Mouse (Mus musculus) liver, embryonic 11.5 days (tissue): Measurements from ENCODE around the gene Lgr6. TPM values are rescaled to one million over a fixed set of nuclear protein-coding genes. Genes with fewer than 3 reads are reported as not detected.

Experiments
- ATAC-seq: fragments of 200-750 bp; cut with Nextera tagmentation; replicated peaks from 2 replicates; pipeline ENCODE4 v1.8.0; 2017; ENCODE audit warnings: moderate number of reproducible peaks, mild to moderate bottlenecking, moderate TSS enrichment, moderate library complexity; ENCODE audit not compliant: low FRiP score
- DNase-seq: peaks from one replicate; pipeline ENCODE4 v3.0.0-alpha.2; 2017; ENCODE audit warnings: low spot score
- H3K27ac ChIP-seq: fragments of 300-500 bp; sonication (generic); 2 replicates; pipeline ENCODE4 v1.5.1; 2014; ENCODE audit warnings: mild to moderate bottlenecking, low read depth, low read length, control low read depth
- H3K27me3 ChIP-seq: fragments of 300-500 bp; sonication (generic); replicated peaks from 2 replicates; pipeline ENCODE4 v1.6.1; 2014; ENCODE audit warnings: low read length, mixed read lengths; ENCODE audit not compliant: control insufficient read depth, insufficient read depth
- H3K36me3 ChIP-seq: fragments of 300-500 bp; sonication (generic); 2 replicates; pipeline ENCODE4 v1.6.1; 2014; ENCODE audit warnings: mild to moderate bottlenecking, low read length, moderate library complexity, mixed read lengths; ENCODE audit not compliant: control insufficient read depth, insufficient read depth
- H3K4me1 ChIP-seq: fragments of 300-500 bp; sonication (generic); replicated peaks from 2 replicates; pipeline ENCODE4 v1.6.1; 2014; ENCODE audit warnings: low read length, mixed read lengths; ENCODE audit not compliant: control insufficient read depth, insufficient read depth
- H3K4me2 ChIP-seq: fragments of 300-500 bp; sonication (generic); 2 replicates; pipeline ENCODE4 v1.6.1; 2014; ENCODE audit warnings: mild to moderate bottlenecking, control low read depth, moderate library complexity
- H3K4me3 ChIP-seq: fragments of 300-500 bp; sonication (generic); 2 replicates; pipeline ENCODE4 v1.5.1; 2014; ENCODE audit warnings: low read depth, low read length, control low read depth
- H3K9ac ChIP-seq: fragments of 300-500 bp; sonication (generic); 2 replicates; pipeline ENCODE4 v1.6.1; 2014; ENCODE audit warnings: low read depth, low read length, control low read depth
- H3K9me3 ChIP-seq: fragments of 300-500 bp; sonication (generic); 2 replicates; pipeline ENCODE4 v1.6.1; 2016; ENCODE audit warnings: low read length, inconsistent platforms, mixed read lengths; ENCODE audit not compliant: control insufficient read depth
- WGBS: fragments of 180-500 bp; shearing (Covaris S2); extraction: QIAGEN DNeasy Blood & Tissue Kit; methylation state at CpG from one replicate; pipeline ENCODE4 v1.1.7; 2014; 5-methylcytosine and 5-hydroxymethylcytosine counted together
- polyA plus RNA-seq: library from polyadenylated mRNA; unstranded; fragments of >200 nt; fragmentation: Nextera tagmentation; extraction: Ambion mirVana; gene quantifications from 2 replicates; pipeline ENCODE4 v1.2.1, GENCODE M21; 2014

The Lgr6 gene
- polyA plus RNA-seq, 1 experiment from 2014 or later: 0.48 TPM

DNA sequence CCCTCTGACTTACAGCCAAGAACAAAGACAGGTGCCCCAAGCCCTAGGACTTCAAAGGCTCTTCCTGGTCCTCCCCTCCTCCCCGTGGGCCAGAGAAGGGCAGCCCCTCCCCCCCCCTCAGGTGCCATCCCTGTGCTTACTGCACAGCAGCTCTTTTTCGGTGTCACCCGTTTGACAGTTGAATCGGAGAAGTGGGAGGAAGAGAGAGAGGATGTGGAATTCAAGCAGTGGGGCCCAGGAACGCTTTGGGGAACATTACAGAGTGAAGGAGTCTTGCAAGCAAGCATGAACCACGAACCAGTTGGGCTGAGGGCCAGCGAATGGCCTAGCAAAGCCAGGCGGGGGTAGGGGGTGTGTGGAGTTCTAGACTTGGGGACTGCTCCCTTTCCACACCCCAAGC is 26.5 kb upstream of the Lgr6 start:
- H3K4me2 ChIP-seq: peak overlapping the region; percentile 72
- no peaks in the 10 kb centered on the region for H3K9me3 ChIP-seq
- H3K9ac ChIP-seq: peak overlapping the region; percentile 60; the same call in 1 of the 2 replicates
- peak overlapping the region; percentile 86 for H3K27ac ChIP-seq
- peaks cover 11% of the 10 kb centered on the region; the same call in 1 of the 2 replicates for H3K27me3 ChIP-seq
- H3K4me3 ChIP-seq: 0 out of 2 replicates have a peak overlapping the region, but pooled peaks have one; percentile 7
- DNase-seq: no peak
- H3K4me1 ChIP-seq: peaks cover 36% of the 10 kb centered on the region
- ATAC-seq: no peak
- WGBS: 23% methylated on average over 8 of the region's 8 CpGs
- peaks cover 3% of the 10 kb centered on the region; the same call in 1 of the 2 replicates for H3K36me3 ChIP-seq

DNA sequence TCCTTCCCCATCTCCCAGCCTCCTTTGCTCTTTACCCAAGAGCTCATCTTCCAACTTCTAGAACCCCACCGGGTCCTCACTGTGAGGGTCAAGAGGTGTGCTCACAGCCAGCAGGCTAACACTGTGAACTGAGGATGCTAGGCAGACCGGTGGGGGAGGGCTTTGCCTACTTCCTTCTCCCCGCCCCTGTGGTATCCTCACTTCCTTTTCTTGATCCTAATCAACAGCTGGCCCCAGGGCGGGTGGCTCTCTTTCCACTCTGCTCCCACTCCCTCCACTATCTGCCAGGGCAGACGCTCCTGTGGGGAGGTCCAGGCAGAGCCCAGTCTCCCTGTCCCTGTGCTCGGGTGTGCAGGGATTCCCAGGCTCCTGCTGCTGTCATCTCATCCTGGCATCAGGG is 26.0 kb upstream of the Lgr6 start:
- peak overlapping the region; percentile 41; the same call in 1 of the 2 replicates for H3K9ac ChIP-seq
- H3K27me3 ChIP-seq: peaks cover 11% of the 10 kb centered on the region; the same call in 1 of the 2 replicates
- peak overlapping the region; percentile 86 for H3K27ac ChIP-seq
- 0 out of 2 replicates have a peak overlapping the region, but pooled peaks have one; percentile 7 for H3K4me3 ChIP-seq
- peaks cover 38% of the 10 kb centered on the region for H3K4me1 ChIP-seq
- H3K9me3 ChIP-seq: no peaks in the 10 kb centered on the region
- peaks cover 3% of the 10 kb centered on the region; the same call in 1 of the 2 replicates for H3K36me3 ChIP-seq
- 15% methylated on average over 6 of the region's 6 CpGs for WGBS
- peak; percentile 29 for ATAC-seq
- no peak for DNase-seq
- H3K4me2 ChIP-seq: peak overlapping the region; percentile 72

DNA sequence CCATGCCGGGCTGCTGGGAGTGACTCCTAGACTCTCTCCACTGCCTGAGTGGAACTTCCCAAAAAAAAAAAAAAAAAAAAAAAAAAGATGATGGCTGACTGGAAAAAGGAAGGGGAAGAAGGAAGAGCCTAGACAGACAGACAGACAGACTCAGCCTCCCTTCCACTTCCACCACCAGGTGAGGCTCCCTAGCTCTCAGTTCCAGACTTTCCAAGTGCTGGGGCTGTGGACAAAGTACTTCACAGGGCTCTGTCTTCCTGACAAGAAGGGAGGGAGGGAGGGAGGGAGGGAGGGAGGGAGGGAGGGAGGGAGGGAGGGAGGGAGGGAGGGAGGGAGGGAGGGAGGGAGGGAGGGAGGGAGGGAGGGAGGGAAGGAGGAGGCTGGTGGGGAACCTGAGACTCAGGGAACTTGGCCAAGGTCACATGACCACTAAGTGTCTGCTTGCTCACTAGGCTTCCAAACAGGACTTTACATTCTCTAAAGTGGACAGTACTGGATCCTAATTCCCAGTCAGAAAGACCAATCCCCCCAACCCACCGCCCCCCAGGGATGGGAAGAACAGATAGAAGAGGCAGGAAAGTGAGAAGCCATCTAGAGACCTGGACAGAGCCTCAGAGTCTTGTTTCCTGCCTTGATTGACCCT is 25.4 kb upstream of the Lgr6 start:
- Histone ChIP-seq H3K9ac (peak overlapping the region; percentile 41; the same call in 1 of the 2 replicates), H3K4me1 (peaks cover 38% of the 10 kb centered on the region), H3K27me3 (peaks cover 11% of the 10 kb centered on the region; the same call in 1 of the 2 replicates), H3K4me2 (peak overlapping the region; percentile 72), H3K4me3 (no peak overlapping the region), H3K27ac (0 out of 2 replicates have a peak overlapping the region, but pooled peaks have one; percentile 86), H3K9me3 (no peaks in the 10 kb centered on the region), H3K36me3 (peaks cover 3% of the 10 kb centered on the region; the same call in 1 of the 2 replicates)
- WGBS: 33% methylated on average over 2 of the region's 2 CpGs
- DNase-seq (no peak), ATAC-seq (no peak)

DNA sequence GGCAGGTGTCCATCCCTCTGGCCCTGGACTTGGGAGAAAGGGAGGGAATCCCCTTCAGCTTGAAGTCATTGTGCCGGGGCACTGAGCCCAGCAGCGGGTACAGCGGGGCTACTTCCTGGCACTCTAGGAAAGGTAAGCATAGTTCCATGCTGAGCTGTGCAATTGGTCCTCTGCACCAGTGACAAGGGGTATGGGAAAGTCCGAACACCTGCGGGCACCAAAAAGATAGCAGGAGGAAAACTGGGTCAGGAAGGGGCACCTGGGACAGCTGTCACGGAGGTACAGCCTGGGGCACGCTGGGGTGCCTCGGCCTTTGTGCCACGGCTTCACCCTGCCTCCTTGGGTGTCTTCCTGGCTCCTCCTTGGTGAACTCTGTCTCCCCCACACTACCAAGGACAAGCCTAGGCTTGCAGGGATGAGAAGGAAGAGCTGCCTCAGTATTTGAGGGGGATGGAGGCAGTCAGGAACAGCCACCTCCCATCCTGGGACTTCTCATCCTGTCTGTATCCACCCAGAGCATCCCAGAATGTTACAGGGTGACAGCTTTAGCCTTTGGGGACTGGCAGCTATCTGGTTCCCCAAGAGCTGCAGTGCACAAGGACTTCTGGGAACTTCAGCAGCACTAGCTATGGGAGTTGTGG is 24.6 kb upstream of the Lgr6 start:
- peaks cover 11% of the 10 kb centered on the region; the same call in 1 of the 2 replicates for H3K27me3 ChIP-seq
- H3K9me3 ChIP-seq: no peaks in the 10 kb centered on the region
- whole genome bisulfite sequencing: 77% methylated on average over 9 of the region's 9 CpGs

DNA sequence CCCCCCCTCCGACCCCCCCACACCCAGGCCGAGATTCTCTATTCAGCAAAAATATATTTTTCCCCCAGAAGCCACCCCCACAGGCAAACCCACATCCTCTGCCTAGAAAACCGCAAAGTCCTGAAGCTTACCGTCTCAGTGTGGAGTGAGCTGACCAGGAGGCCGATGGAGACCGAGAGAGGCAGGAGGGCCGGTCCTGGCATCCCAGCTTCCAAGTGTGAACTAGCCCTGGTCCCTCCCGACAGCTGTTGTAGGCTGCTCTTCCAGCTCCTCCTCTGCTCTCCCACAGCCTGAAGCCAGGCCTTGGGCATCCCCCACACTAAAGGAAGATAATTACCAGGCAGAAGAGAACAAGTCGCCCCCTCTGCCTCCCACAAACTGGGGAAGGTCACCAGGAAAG is 23.9 kb upstream of the Lgr6 start:
- Histone ChIP-seq H3K27me3 (peaks cover 11% of the 10 kb centered on the region; the same call in 1 of the 2 replicates), H3K9me3 (no peaks in the 10 kb centered on the region), H3K36me3 (no peaks in the 10 kb centered on the region), H3K4me3 (no peak overlapping the region), H3K4me1 (peaks cover 33% of the 10 kb centered on the region), H3K9ac (no peak overlapping the region), H3K4me2 (no peak overlapping the region), H3K27ac (no peak overlapping the region; the same call in 1 of the 2 replicates)
- ATAC-seq (no peak), DNase-seq (no peak)
- WGBS: 22% methylated on average over 9 of the region's 9 CpGs

More for the DNA sequence above, 24.6 kb upstream of the Lgr6 start:
- no peak for ATAC-seq
- Histone ChIP-seq H3K27ac (no peak overlapping the region; the same call in 1 of the 2 replicates), H3K9ac (no peak overlapping the region), H3K4me3 (no peak overlapping the region), H3K4me1 (peaks cover 34% of the 10 kb centered on the region), H3K36me3 (peaks cover 1% of the 10 kb centered on the region; the same call in 1 of the 2 replicates), H3K4me2 (no peak overlapping the region)
- DNase-seq: no peak

DNA sequence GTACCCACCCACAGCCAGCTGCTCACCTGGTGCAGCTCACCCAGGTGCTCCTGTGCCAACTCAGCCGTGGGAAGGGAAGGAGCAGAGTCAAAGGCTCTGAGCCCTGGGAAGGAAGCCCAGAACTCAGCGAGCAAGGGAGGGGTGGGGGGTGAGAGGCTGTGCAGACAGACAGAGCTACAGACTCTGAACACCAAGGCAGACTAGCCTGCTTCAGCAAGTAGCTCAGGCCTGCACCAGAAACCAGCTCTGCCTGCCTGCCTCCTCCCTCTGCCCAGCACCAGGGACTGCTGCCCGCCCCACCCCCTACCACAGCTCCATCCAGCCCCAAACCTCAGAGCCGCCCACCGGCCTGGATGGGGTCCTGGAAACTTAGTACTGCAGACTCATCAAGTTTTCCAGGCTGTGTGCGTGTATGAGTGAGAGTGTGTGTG is 22.9 kb upstream of the Lgr6 start:
- Histone ChIP-seq H3K9me3 (no peaks in the 10 kb centered on the region), H3K27me3 (peaks cover 11% of the 10 kb centered on the region; the same call in 1 of the 2 replicates), H3K4me2 (no peak overlapping the region), H3K9ac (no peak overlapping the region), H3K4me3 (no peak overlapping the region), H3K4me1 (peaks cover 33% of the 10 kb centered on the region), H3K27ac (peak overlapping the region; percentile 25; the same call in 1 of the 2 replicates), H3K36me3 (no peaks in the 10 kb centered on the region)
- DNase-seq (no peak), ATAC-seq (no peak)
- WGBS: 57% methylated on average over 6 of the region's 6 CpGs

DNA sequence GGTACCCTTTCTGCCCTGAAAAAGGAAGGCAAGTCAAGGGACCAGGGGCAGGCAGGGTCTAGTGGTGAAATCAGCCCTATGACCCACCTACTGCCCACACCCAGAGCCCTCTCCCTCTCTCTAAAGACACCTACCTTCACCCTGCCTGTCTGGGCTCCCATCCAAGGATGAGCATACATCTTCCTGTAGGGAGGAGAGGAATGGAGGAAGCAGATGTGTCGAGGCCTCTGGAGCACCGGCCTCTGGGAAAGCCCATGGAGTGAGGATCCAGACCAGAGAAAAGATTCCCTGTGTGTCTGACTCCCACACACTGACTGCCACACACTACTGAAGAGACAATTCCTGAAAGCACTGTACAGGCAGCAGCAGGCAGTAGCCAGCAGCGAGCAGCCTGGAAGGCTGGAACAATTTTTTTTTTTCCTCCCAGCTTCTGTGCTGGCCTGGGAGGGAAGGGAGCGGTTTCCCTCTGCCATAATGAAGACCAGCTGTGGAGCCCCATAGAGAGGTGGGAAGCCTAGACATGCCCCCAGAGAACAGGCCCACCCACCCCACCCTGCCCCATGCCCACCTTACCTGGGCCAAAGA is 21.5 kb upstream of the Lgr6 start:
- ATAC-seq (no peak), DNase-seq (no peak)
- Histone ChIP-seq H3K9me3 (no peaks in the 10 kb centered on the region), H3K9ac (no peak overlapping the region), H3K27ac (peak overlapping the region; percentile 38; the same call in 1 of the 2 replicates), H3K36me3 (no peaks in the 10 kb centered on the region), H3K4me2 (no peak overlapping the region), H3K4me3 (no peak overlapping the region), H3K4me1 (peaks cover 23% of the 10 kb centered on the region), H3K27me3 (peaks cover 11% of the 10 kb centered on the region; the same call in 1 of the 2 replicates)
- WGBS: 63% methylated on average over 4 of the region's 4 CpGs

DNA sequence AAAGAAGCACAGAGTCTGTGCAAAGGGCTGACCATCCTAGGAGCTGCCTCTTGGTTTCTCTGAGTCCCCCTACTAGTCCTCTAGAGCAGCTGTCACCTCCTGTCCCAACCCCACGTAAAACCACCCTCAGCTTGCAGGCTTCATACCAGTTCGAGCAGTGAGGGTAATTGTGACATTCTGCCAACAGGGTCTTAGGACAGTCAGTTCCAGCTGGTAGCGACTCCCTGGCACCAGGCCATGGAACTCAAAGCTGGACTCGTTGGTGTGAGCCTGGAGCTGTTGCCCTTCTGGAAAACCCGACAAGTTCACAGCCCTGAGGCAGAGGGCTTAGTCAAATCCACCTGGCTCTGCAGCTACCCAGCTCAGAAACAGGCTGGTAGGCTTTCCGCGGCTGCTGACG is 20.9 kb upstream of the Lgr6 start:
- no peak for DNase-seq
- 82% methylated on average over 8 of the region's 8 CpGs for WGBS
- peaks cover 11% of the 10 kb centered on the region; the same call in 1 of the 2 replicates for H3K27me3 ChIP-seq

More for the DNA sequence above, 20.9 kb upstream of the Lgr6 start:
- Histone ChIP-seq H3K4me1 (peaks cover 18% of the 10 kb centered on the region), H3K4me3 (no peak overlapping the region), H3K36me3 (no peaks in the 10 kb centered on the region), H3K4me2 (no peak overlapping the region), H3K27ac (no peak overlapping the region), H3K9ac (no peak overlapping the region), H3K9me3 (no peaks in the 10 kb centered on the region)
- ATAC-seq: no peak
